Mouse (Mus musculus) kidney, adult 2 months (tissue): ENCODE results near the gene Mblac1. TPM values are rescaled to one million over a fixed set of nuclear protein-coding genes. Genes with fewer than 3 reads are reported as not detected.

Experiments
- DNase-seq: peaks from one replicate; pipeline ENCODE4 v3.0.0; 2021
- H3K27ac ChIP-seq: fragments of 200-500 bp; 2 replicates; pipeline ENCODE4 v1.5.1; 2012; ENCODE audit warnings: low read depth, low read length, control low read depth, inconsistent platforms; ENCODE audit not compliant: insufficient read depth
- H3K27me3 ChIP-seq: fragments of 200-500 bp; replicated peaks from 2 replicates; pipeline ENCODE4 v1.6.1; 2012; ENCODE audit warnings: mild to moderate bottlenecking, moderate library complexity, low read length, inconsistent platforms; ENCODE audit not compliant: control insufficient read depth, insufficient read depth
- H3K36me3 ChIP-seq: fragments of 200-500 bp; 2 replicates; pipeline ENCODE4 v1.6.1; 2012; ENCODE audit warnings: mild to moderate bottlenecking, moderate library complexity, low read length, inconsistent platforms; ENCODE audit not compliant: control insufficient read depth, insufficient read depth
- H3K4me1 ChIP-seq: fragments of 200-500 bp; 2 replicates; pipeline ENCODE4 v1.6.1; 2011; ENCODE audit warnings: low read length; ENCODE audit not compliant: control insufficient read depth, insufficient read depth
- H3K4me3 ChIP-seq: fragments of 200-500 bp; 2 replicates; pipeline ENCODE4 v1.5.1; 2011; ENCODE audit warnings: mild to moderate bottlenecking, low read depth, low read length, control low read depth; ENCODE audit not compliant: insufficient read depth
- CTCF ChIP-seq: fragments of 200-500 bp; conservative IDR thresholded peaks from 2 replicates; pipeline ENCODE4 v1.5.1; 2011; ENCODE audit warnings: low read depth, mild to moderate bottlenecking, control low read depth, low read length, moderate library complexity, mixed read lengths; ENCODE audit not compliant: insufficient read depth, insufficient read length
- POLR2A ChIP-seq: fragments of 200-500 bp; IDR thresholded peaks from one replicate; pipeline ENCODE4 v1.6.1; 2011; ENCODE audit warnings: low read depth, low read length, control low read depth
- WGBS: fragments of 180-500 bp; shearing (Covaris S2); methylation state at CpG from one replicate; pipeline ENCODE4 v1.1.7; 2018; 5-methylcytosine and 5-hydroxymethylcytosine counted together
- polyA plus RNA-seq: library from polyadenylated mRNA; depleted of rRNA; stranded (reverse); fragments of >200 nt; gene quantifications from 2 replicates; pipeline ENCODE4 v1.2.3, GENCODE M21; 2012

Gene Mblac1
- polyA plus RNA-seq, 1 experiment = 3.6 TPM

GRCm38 (mm10) chr5:138163610-138164009 lies 30.5 kb upstream of the Mblac1 start:
- H3K36me3 ChIP-seq = peaks cover 4% of the 10 kb centered on the region
- WGBS = 71% methylated on average over 10 of the region's 10 CpGs
- peaks cover 7% of the 10 kb centered on the region; the same call in 1 of the 2 replicates for H3K4me1 ChIP-seq
- H3K27ac ChIP-seq = no peak overlapping the region
- no peak overlapping the region for H3K4me3 ChIP-seq
- DNase-seq = no peak
- TF ChIP-seq CTCF (no peak), POLR2A (no peak)
- H3K27me3 ChIP-seq = no peaks in the 10 kb centered on the region

DNA sequence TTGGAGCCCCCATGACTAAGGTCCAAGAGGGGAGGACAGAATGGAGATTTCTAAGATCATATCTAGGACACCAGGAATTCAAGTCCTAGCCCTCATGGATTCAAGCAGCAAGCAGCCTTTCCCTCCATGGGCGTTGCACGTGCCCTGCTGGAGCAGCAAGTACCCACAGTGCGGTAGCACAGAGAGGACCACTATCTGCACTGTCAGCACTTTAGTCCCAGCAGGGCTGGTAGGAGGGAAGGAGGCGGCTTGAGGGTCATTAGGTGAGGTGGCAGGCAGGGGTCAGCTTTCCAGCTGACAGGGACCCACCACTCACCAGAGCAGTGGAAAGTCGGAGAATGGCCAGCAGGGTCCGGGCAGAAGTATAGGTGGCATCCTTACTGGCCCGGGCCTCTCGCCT lies 28.5 kb upstream of the Mblac1 start:
- Histone ChIP-seq H3K4me3 (no peak overlapping the region), H3K27me3 (no peaks in the 10 kb centered on the region), H3K27ac (no peak overlapping the region), H3K4me1 (peaks cover 7% of the 10 kb centered on the region; the same call in 1 of the 2 replicates), H3K36me3 (peaks cover 4% of the 10 kb centered on the region)
- WGBS = 64% methylated on average over 8 of the region's 8 CpGs
- no peak for DNase-seq
- no peak for TF ChIP-seq POLR2A
- no peak for TF ChIP-seq CTCF

- H3K4me1 ChIP-seq = peaks cover 3% of the 10 kb centered on the region; the same call in 1 of the 2 replicates
- peak overlapping the region; percentile 77 for H3K27ac ChIP-seq
- no peaks in the 10 kb centered on the region for H3K27me3 ChIP-seq
- WGBS = under 1% methylated on average over 47 of the region's 47 CpGs
- TF ChIP-seq POLR2A (no peak), CTCF (no peak)
- H3K4me3 ChIP-seq = peak overlapping the region; percentile 68
- DNase-seq = peak; percentile 99
- peaks cover 2% of the 10 kb centered on the region for H3K36me3 ChIP-seq
These were observed 23.1 kb upstream of the Mblac1 start for GRCm38 (mm10) chr5:138170936-138171561.

DNA sequence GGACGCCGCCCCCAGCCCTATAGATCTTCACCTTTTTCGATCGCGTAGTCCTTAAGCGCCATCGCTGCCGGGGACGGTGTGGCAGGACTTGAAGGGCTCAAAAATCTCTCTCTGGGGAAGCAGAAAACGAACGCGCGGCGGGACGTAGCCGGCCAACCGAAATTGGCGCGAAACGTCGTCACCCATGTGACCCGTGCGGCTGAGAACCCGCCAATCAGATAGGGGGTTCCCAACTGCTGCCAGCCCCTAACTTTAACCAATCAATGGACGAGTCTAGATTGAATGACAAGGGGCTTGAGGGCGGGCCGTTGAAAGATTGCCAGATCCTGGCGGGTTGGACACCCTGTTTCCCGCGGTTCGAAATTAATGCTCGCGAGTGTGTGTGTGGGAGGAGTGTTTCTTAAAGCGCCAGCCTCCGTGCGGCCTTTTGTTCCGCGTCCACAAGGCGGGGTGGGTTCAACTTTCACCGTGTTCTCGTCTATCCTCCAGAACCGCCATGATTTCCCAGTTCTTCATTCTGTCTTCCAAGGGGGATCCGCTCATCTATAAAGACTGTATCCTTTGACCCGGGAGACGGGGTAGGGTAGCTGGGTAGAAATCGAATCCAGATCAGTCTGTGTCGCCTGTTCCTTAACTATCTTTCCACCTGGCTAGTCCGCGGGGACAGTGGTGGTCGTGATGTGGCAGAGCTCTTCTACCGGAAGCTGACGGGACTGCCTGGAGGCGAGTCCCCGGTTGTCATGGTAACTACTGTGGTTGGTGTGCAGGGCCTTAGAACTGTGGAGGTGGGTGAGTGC lies 22.2 kb upstream of the Mblac1 start, which contains the start of the genes Ap4m1 and Mcm7:
TSS of gene Ap4m1 (plus strand) at position 308 of the 797 bp plus-strand sequence.
TSS of gene Mcm7 (minus strand) at position 728 of the 797 bp plus-strand sequence.
- Histone ChIP-seq H3K36me3 (peaks cover under 1% of the 10 kb centered on the region), H3K27ac (peak within 1 kb of the TSS; percentile 77), H3K4me3 (peak within 1 kb of the TSS; percentile 68), H3K4me1 (peaks cover 3% of the 10 kb centered on the region; the same call in 1 of the 2 replicates), H3K27me3 (no peaks in the 10 kb centered on the region)
- WGBS = under 1% methylated on average over 54 of the region's 54 CpGs
- no peak for TF ChIP-seq POLR2A
- TF ChIP-seq CTCF = 0 out of 2 replicates have a peak, but pooled peaks have one; percentile 14
- peak; percentile 99 for DNase-seq

GRCm38 (mm10) chr5:138173217-138173616 lies 20.9 kb upstream of the Mblac1 start:
- 74% methylated on average over 3 of the region's 3 CpGs for WGBS
- H3K27ac ChIP-seq = no peak overlapping the region
- no peaks in the 10 kb centered on the region for H3K36me3 ChIP-seq
- H3K4me1 ChIP-seq = peaks cover 3% of the 10 kb centered on the region; the same call in 1 of the 2 replicates
- no peaks in the 10 kb centered on the region for H3K27me3 ChIP-seq
- no peak for TF ChIP-seq POLR2A
- no peak for TF ChIP-seq CTCF
- H3K4me3 ChIP-seq = no peak overlapping the region
- DNase-seq = no peak

DNA sequence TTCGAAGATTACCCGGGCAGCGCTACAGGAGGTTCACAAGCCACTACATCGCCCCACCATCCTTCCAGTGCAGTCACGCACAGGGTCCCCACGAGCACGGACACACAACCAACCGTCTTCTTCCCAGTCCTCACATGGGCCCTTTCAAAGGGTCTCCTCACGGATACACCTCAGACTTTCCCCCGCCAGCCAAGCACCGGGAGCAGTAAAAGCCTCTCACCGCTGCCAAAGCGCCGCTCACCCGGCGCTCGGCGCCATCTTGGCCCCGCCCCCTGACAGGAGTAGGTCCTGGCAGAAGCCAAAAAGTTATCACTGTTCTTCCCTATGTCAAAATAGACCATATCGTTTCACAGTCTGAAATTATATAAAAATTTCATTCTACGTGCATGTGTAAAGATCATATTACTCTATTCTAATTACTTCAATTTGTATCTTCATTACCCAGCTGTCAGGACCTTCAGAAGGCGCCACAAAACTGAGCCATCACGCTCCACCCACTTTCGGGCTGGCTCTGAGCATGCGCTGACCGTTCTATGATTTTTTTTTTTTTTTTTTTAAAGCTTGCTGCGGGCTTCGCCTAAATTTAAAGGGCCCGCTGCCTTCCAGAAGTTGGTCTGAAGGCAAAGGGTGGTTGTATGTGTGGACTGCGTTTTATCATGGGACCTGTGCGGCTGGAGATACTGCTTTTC lies 7.0 kb upstream of the Mblac1 start, which contains the start of the genes Taf6 and Cnpy4:
TSS of gene Taf6 (minus strand) at position 502 of the 689 bp plus-strand sequence.
TSS of gene Cnpy4 (plus strand) at position 536 of the 689 bp plus-strand sequence.
- H3K4me3 ChIP-seq = peak within 1 kb of the TSS; percentile 98

More for the DNA sequence above, 7.0 kb upstream of the Mblac1 start, which contains the start of the genes Taf6 and Cnpy4:
- peak within 1 kb of the TSS; percentile 93 for H3K27ac ChIP-seq
- no peak for TF ChIP-seq CTCF
- TF ChIP-seq POLR2A = peak; percentile 81
- WGBS = under 1% methylated on average over 31 of the region's 31 CpGs
- H3K4me1 ChIP-seq = no peaks in the 10 kb centered on the region
- no peaks in the 10 kb centered on the region for H3K27me3 ChIP-seq
- H3K36me3 ChIP-seq = no peaks in the 10 kb centered on the region
- peak; percentile 92 for DNase-seq
